Mouse (Mus musculus): Measurements from ENCODE around the gene Entpd7. TPM values are rescaled to one million over a fixed set of nuclear protein-coding genes. Genes with fewer than 3 reads are reported as not detected.
A peak's percentile ranks its signal among the peaks of the same experiment; 100 is the strongest.

Gene Entpd7
- polyA plus RNA-seq, 1 experiment from 2014 or later = 2.5 TPM

- H3K4me2 ChIP-seq (ENCODE audit: low read depth, low read length) = no peak overlapping the region
- 70% methylated on average over 7 of the region's 7 CpGs for WGBS (ENCODE audit: insufficient replicate concordance)
- H3K4me1 ChIP-seq (ENCODE audit: control insufficient read depth, low read depth, low read length) = peaks cover 17% of the 10 kb centered on the region
Observed at GRCm38 (mm10) chr19:43671054-43671453, 18.4 kb upstream of the Entpd7 start.

DNA sequence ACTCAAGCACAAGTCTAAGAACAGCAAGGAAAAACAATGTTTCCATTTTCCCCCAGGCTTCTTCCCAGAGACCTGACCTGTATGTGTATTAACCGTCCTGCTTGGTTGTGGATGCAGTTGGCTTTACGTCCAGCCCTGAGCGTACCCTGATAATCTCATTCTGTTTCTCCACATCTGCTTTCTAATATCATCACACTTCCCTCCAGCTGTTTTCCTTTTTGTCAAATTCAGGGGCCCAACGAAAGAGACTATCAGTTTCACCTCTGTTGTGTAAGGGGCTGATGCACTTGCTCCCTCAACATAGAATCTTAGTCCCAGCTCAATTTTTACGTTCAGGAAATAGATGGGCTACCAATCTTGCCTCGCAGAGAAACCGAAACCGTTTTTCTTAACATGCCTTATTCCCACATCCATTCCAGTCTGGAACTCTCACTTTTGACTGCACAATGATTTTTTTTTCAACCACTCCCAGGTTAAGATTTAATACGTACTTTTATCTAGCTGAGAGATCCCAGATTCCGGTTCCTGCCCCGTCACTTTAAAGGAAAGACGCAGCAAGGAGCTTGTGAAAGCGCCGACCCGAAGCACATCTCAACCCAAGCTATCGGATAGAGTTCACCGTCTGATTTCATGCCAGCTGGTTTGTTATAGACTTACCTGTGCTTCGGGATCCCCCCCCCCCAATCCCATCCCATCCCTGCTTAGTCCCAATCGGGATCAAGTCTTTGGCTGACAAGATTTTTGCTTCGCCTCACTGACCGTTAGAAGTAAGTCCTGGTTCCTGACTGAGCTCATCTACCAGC is 15.8 kb upstream of the Entpd7 start:
- Histone ChIP-seq H3K4me2 (ENCODE audit: low read depth, low read length) (peak overlapping the region; percentile 81), H3K9ac (ENCODE audit: low read depth, low read length) (peak overlapping the region; percentile 93), H3K27me3 (ENCODE audit: control insufficient read depth, insufficient read depth, low read depth, low read length) (no peaks in the 10 kb centered on the region), H3K4me1 (ENCODE audit: control insufficient read depth, low read depth, low read length) (peaks cover 23% of the 10 kb centered on the region), H3K36me3 (ENCODE audit: control insufficient read depth, insufficient read depth) (no peaks in the 10 kb centered on the region), H3K9me3 (replicated peaks; ENCODE audit: control insufficient read depth, low read length) (no peaks in the 10 kb centered on the region), H3K4me3 (ENCODE audit: low read depth, low read length) (peak overlapping the region; percentile 91), H3K27ac (ENCODE audit: low read length) (peak overlapping the region; percentile 85)
- WGBS (ENCODE audit: insufficient replicate concordance) = under 1% methylated on average over 21 of the region's 21 CpGs
- no peak for ATAC-seq (ENCODE audit: low read depth)

More at GRCm38 (mm10) chr19:43671054-43671453, 18.4 kb upstream of the Entpd7 start:
- H3K4me3 ChIP-seq (ENCODE audit: low read depth, low read length) = no peak overlapping the region
- H3K9me3 ChIP-seq (replicated peaks; ENCODE audit: control insufficient read depth, low read length) = no peaks in the 10 kb centered on the region
- H3K27me3 ChIP-seq (ENCODE audit: control insufficient read depth, insufficient read depth, low read depth, low read length) = no peaks in the 10 kb centered on the region
- no peak overlapping the region for H3K9ac ChIP-seq (ENCODE audit: low read depth, low read length)
- no peak for ATAC-seq (ENCODE audit: low read depth)
- H3K27ac ChIP-seq (ENCODE audit: low read length) = no peak overlapping the region
- no peaks in the 10 kb centered on the region; the same call in 1 of the 2 replicates for H3K36me3 ChIP-seq (ENCODE audit: control insufficient read depth, insufficient read depth)

GRCm38 (mm10) chr19:43674316-43674689 is 15.2 kb upstream of the Entpd7 start:
- no peak for ATAC-seq (ENCODE audit: low read depth)
- H3K9ac ChIP-seq (ENCODE audit: low read depth, low read length) = peak overlapping the region; percentile 93
- peak overlapping the region; percentile 81 for H3K4me2 ChIP-seq (ENCODE audit: low read depth, low read length)
- H3K4me3 ChIP-seq (ENCODE audit: low read depth, low read length) = peak overlapping the region; percentile 91
- no peaks in the 10 kb centered on the region for H3K27me3 ChIP-seq (ENCODE audit: control insufficient read depth, insufficient read depth, low read depth, low read length)
- no peaks in the 10 kb centered on the region for H3K36me3 ChIP-seq (ENCODE audit: control insufficient read depth, insufficient read depth)
- peaks cover 23% of the 10 kb centered on the region for H3K4me1 ChIP-seq (ENCODE audit: control insufficient read depth, low read depth, low read length)
- WGBS (ENCODE audit: insufficient replicate concordance) = under 1% methylated on average over 25 of the region's 29 CpGs
- H3K9me3 ChIP-seq (replicated peaks; ENCODE audit: control insufficient read depth, low read length) = no peaks in the 10 kb centered on the region
- peak overlapping the region; percentile 85 for H3K27ac ChIP-seq (ENCODE audit: low read length)

DNA sequence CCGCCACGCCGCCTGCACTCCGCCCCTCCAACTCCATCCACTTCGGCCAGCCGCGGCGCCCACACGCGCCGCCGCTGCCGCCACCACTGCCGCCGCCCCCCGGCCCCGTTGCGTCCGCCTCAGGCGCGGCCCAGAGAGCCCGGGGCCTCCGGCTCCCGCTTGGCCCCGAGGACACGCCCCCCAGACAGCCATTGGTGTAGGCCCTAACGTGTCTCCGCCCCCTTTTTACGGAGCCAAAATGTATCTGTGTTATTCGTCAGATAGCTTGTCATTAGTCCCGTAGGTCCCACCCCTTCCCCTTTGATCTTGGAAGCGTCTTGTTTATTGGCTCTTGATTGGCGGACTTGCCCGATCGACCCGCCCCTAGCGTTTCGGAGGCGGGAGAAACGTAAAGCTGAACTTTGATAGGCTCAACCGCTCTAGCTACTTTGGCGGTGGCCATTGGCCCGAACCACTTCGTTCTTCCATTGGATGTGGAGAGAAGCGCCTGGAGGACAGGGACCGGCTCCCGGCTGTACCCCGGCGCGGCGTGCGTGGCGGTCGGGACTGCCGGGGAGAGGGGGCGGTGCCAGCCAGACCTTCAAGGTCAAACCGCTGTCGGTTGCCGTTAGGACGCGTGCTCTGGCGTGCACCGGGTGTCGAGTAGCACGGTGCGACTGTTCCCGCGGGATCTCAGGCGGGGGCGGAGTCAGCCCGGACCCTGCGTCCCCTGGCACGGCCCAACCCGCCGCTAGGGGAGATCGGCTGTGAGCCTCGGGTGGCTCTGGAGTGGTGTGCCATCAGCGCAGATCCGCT is 14.5 kb upstream of the Entpd7 start, which contains the start of gene Slc25a28:
Slc25a28 (minus strand) TSS at position 152 of the 795 bp plus-strand sequence.
- peak within 1 kb of the TSS; percentile 91 for H3K4me3 ChIP-seq (ENCODE audit: low read depth, low read length)
- no peaks in the 10 kb centered on the region for H3K9me3 ChIP-seq (replicated peaks; ENCODE audit: control insufficient read depth, low read length)
- H3K9ac ChIP-seq (ENCODE audit: low read depth, low read length) = peak within 1 kb of the TSS; percentile 93
- ATAC-seq (ENCODE audit: low read depth) = peak; percentile 93
- H3K4me1 ChIP-seq (ENCODE audit: control insufficient read depth, low read depth, low read length) = peaks cover 22% of the 10 kb centered on the region
- peak within 1 kb of the TSS; percentile 92 for H3K4me2 ChIP-seq (ENCODE audit: low read depth, low read length)
- WGBS (ENCODE audit: insufficient replicate concordance) = under 1% methylated on average over 78 of the region's 79 CpGs
- no peaks in the 10 kb centered on the region for H3K27me3 ChIP-seq (ENCODE audit: control insufficient read depth, insufficient read depth, low read depth, low read length)
- peak within 1 kb of the TSS; percentile 97 for H3K27ac ChIP-seq (ENCODE audit: low read length)
- H3K36me3 ChIP-seq (ENCODE audit: control insufficient read depth, insufficient read depth) = no peaks in the 10 kb centered on the region

- peak overlapping the region; percentile 92 for H3K4me2 ChIP-seq (ENCODE audit: low read depth, low read length)
- peak overlapping the region; percentile 97 for H3K27ac ChIP-seq (ENCODE audit: low read length)
- H3K4me1 ChIP-seq (ENCODE audit: control insufficient read depth, low read depth, low read length) = peaks cover 20% of the 10 kb centered on the region
- H3K9me3 ChIP-seq (replicated peaks; ENCODE audit: control insufficient read depth, low read length) = no peaks in the 10 kb centered on the region
- no peaks in the 10 kb centered on the region for H3K36me3 ChIP-seq (ENCODE audit: control insufficient read depth, insufficient read depth)
- H3K4me3 ChIP-seq (ENCODE audit: low read depth, low read length) = peak overlapping the region; percentile 91
- 1% methylated on average over 43 of the region's 43 CpGs for WGBS (ENCODE audit: insufficient replicate concordance)
- H3K27me3 ChIP-seq (ENCODE audit: control insufficient read depth, insufficient read depth, low read depth, low read length) = no peaks in the 10 kb centered on the region
- no peak for ATAC-seq (ENCODE audit: low read depth)
- peak overlapping the region; percentile 78 for H3K9ac ChIP-seq (ENCODE audit: low read depth, low read length)
Observed at GRCm38 (mm10) chr19:43675525-43676400, 13.7 kb upstream of the Entpd7 start.

DNA sequence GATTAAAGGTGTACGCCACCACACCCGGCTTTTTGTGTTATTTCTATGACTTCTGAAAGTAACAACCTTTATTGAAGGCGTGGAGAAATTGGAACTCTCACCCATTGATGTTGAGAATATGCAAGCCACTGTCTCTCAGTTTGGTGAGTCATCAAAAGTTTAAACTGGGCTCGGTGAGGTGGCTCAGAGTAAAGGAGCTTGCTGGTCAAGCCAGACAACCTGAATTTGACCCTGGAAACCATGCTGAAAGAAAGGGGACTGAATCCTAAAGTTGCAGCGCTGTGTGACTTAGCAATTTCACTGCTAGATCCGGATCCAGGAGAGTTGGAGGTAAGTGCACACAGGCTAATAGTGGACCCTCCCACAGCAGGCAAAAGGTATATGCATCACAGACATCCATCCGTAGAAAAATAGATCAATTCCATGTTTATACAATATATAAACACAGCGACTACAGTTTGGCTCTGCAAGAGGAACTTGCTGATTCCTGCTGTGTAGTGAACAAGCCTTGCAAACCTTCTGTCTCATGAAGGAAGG is 10.9 kb upstream of the Entpd7 start:
- Histone ChIP-seq H3K4me2 (ENCODE audit: low read depth, low read length) (no peak overlapping the region), H3K9me3 (replicated peaks; ENCODE audit: control insufficient read depth, low read length) (no peaks in the 10 kb centered on the region), H3K27me3 (ENCODE audit: control insufficient read depth, insufficient read depth, low read depth, low read length) (no peaks in the 10 kb centered on the region), H3K4me1 (ENCODE audit: control insufficient read depth, low read depth, low read length) (peaks cover 8% of the 10 kb centered on the region), H3K36me3 (ENCODE audit: control insufficient read depth, insufficient read depth) (no peaks in the 10 kb centered on the region), H3K4me3 (ENCODE audit: low read depth, low read length) (no peak overlapping the region), H3K27ac (ENCODE audit: low read length) (peak overlapping the region; percentile 24; the same call in 1 of the 2 replicates), H3K9ac (ENCODE audit: low read depth, low read length) (no peak overlapping the region)
- 58% methylated on average over 8 of the region's 8 CpGs for WGBS (ENCODE audit: insufficient replicate concordance)
- ATAC-seq (ENCODE audit: low read depth) = no peak

- H3K9me3 ChIP-seq (replicated peaks; ENCODE audit: control insufficient read depth, low read length) = no peaks in the 10 kb centered on the region
- peak overlapping the region; percentile 69 for H3K27ac ChIP-seq (ENCODE audit: low read length)
- H3K4me2 ChIP-seq (ENCODE audit: low read depth, low read length) = no peak overlapping the region
- WGBS (ENCODE audit: insufficient replicate concordance) = 18% methylated on average over 10 of the region's 10 CpGs
- no peak overlapping the region for H3K4me3 ChIP-seq (ENCODE audit: low read depth, low read length)
- no peaks in the 10 kb centered on the region for H3K27me3 ChIP-seq (ENCODE audit: control insufficient read depth, insufficient read depth, low read depth, low read length)
- peaks cover 6% of the 10 kb centered on the region for H3K4me1 ChIP-seq (ENCODE audit: control insufficient read depth, low read depth, low read length)
- no peak overlapping the region for H3K9ac ChIP-seq (ENCODE audit: low read depth, low read length)
- no peaks in the 10 kb centered on the region for H3K36me3 ChIP-seq (ENCODE audit: control insufficient read depth, insufficient read depth)
- ATAC-seq (ENCODE audit: low read depth) = no peak
Observed at GRCm38 (mm10) chr19:43679474-43679981, 9.9 kb upstream of the Entpd7 start.

GRCm38 (mm10) chr19:43681541-43681940 is 7.9 kb upstream of the Entpd7 start:
- no peak overlapping the region for H3K9ac ChIP-seq (ENCODE audit: low read depth, low read length)
- no peaks in the 10 kb centered on the region for H3K9me3 ChIP-seq (replicated peaks; ENCODE audit: control insufficient read depth, low read length)
- H3K36me3 ChIP-seq (ENCODE audit: control insufficient read depth, insufficient read depth) = no peaks in the 10 kb centered on the region
- 46% methylated on average over 4 of the region's 4 CpGs for WGBS (ENCODE audit: insufficient replicate concordance)
- H3K27me3 ChIP-seq (ENCODE audit: control insufficient read depth, insufficient read depth, low read depth, low read length) = no peaks in the 10 kb centered on the region
- H3K4me3 ChIP-seq (ENCODE audit: low read depth, low read length) = no peak overlapping the region
- no peak overlapping the region for H3K4me2 ChIP-seq (ENCODE audit: low read depth, low read length)
- H3K27ac ChIP-seq (ENCODE audit: low read length) = no peak overlapping the region
- no peak for ATAC-seq (ENCODE audit: low read depth)
- peaks cover 2% of the 10 kb centered on the region; the same call in 1 of the 2 replicates for H3K4me1 ChIP-seq (ENCODE audit: control insufficient read depth, low read depth, low read length)

All from liver, embryonic 16.5 days (tissue).